Mouse (Mus musculus): ENCODE measurements around the gene Tubb2b. TPM values are rescaled to one million over a fixed set of nuclear protein-coding genes. Genes with fewer than 3 reads are reported as not detected.
A peak's percentile ranks its signal among the peaks of the same experiment; 100 is the strongest.
"Not testable (repeated sequence)": the region's sequence is repeated elsewhere in the genome, so short reads cannot be mapped to it uniquely, and the experiment has no call there.

The Tubb2b gene
- total RNA-seq, 4 experiments from 2014 or later, result 0.81 to 3.5 (median 1.5) TPM

GRCm38 (mm10) chr13:34106256-34106655 lies 24.0 kb downstream of the Tubb2b start:
- no peak for DNase-seq

GRCm38 (mm10) chr13:34105364-34105763 lies 24.9 kb downstream of the Tubb2b start:
- DNase-seq, result no peak

- no peak for DNase-seq
Observed at GRCm38 (mm10) chr13:34101908-34102307, 28.4 kb downstream of the Tubb2b start.

- DNase-seq, result no peak
Observed at GRCm38 (mm10) chr13:34101247-34101646, 29.0 kb downstream of the Tubb2b start.

- no peak for DNase-seq
Observed at GRCm38 (mm10) chr13:34100733-34101132, 29.5 kb downstream of the Tubb2b start.

GRCm38 (mm10) chr13:34097086-34097485 lies 33.2 kb downstream of the Tubb2b start:
- DNase-seq, result no peak

GRCm38 (mm10) chr13:34096455-34096854 lies 33.8 kb downstream of the Tubb2b start:
- DNase-seq, result no peak

- no peak for DNase-seq
Observed at GRCm38 (mm10) chr13:34095542-34096435, 34.5 kb downstream of the Tubb2b start.

DNA sequence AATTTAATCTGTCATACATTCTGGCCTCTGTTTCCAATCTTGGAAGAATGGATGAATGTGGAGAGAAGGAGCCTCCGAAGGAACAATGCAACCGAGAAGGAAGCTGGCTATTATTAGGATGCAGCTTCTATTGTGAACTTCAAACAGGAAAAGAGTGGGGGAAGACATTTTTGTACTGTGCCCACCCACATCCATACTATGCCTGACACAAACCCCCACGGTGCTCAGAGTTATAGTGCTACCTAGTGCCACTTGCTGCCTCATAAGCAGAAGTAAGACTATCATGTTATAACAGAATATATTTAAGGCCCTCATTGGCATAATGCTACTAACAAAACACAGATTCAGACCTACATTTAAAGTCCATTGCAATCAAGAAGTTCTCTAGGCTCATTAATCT lies 40.9 kb downstream of the Tubb2b start:
- DNase-seq, result no peak

DNA sequence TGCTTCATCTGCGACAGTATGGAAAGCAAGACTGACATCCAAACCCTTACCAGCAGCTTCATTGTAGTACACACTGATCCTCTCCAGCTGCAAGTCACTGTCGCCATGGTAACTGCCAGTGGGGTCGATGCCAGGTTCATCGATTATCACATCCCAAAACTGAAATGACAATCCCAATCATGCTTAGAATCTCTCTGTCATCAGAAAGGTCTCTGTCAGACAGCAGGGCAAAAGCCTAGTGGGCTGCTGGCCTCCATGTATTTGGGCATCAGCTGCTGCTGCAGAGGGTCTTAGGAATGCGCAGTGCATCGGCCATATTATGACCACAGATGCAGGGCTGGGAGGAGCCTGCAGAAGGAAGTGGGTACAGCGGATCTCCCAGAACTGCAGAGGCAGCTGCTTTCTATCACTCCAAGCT lies 41.4 kb downstream of the Tubb2b start:
- no peak for DNase-seq

GRCm38 (mm10) chr13:34088201-34088649 lies 42.0 kb downstream of the Tubb2b start:
- not testable (repeated sequence) for DNase-seq

GRCm38 (mm10) chr13:34087052-34087812 lies 43.0 kb downstream of the Tubb2b start:
- DNase-seq, result no peak

GRCm38 (mm10) chr13:34084026-34084750 lies 46.1 kb downstream of the Tubb2b start:
- no peak for DNase-seq

DNA sequence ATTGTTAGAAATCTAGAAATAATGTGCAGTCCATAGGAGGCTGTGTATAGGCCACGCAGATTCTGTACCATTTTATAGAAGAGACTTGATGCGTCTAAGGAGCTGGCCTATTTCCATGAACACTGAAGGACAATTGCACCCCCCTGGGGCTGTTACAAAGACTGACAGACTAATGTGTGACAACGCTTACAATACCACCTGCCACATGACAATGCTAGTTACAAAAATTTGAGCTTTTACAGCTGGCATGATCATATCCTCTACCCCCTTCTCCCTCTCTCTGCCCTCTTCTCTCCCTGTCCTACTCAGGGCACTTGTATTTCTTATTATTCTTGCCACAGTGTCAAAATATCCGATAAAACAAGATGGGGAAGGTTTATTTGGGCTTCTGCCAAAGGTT lies 48.3 kb downstream of the Tubb2b start:
- DNase-seq, result no peak

DNA sequence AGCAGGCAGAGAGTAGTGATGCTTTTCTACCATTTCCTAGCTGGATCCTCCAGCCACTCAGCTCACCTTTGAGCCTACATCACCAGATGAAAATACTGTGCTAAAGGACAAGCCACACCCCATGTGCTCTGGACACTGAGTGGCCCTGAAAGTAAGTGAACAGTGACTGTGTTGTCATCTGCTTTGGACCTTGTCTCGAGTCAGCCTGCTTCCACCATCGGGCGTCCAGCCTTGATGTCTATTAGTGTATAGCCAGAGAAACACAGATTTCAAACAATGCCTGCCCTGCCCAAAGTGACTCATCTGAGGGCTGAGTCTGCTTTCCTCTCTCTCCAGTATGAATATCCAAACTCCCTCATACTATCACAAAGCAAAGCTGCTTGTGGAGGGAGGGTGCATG lies 50.5 kb downstream of the Tubb2b start:
- no peak for DNase-seq

DNA sequence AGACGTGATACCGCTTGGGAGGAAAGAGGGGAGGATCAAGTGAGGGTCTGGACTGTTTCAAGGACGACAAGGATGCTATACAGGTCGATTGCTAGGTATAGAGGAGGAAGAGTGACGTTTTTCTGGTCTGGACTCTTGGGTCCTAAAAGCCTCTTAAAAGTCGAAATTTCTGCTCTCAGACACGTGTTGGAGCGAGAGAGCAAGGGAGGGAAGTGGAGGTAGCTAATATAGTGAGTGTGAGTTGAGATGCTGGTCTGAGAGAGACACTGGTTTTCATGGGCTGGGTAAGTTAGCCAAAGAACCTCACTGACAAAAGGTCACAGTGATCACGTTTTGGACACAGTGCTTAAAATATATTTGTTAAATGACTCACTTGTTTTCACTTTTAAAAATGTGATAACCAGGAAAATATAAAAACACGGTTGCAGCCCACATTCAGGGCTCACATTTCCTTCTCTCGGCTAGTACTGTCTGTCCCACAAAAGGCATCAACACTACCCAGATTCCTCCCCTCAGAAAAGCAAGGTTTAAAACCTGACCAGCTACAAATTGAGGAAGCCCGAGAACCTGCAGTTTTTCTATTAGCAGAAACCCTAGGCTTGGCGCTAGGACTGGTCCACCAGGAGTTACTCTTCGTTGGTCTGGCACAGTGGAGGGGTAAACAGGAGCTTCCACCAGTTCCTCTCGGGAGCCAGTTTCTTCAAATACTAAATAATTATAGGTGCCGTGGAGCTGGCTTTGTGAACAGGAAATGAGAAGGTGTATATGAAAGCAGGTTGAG lies 51.6 kb downstream of the Tubb2b start:
- no peak for DNase-seq

DNA sequence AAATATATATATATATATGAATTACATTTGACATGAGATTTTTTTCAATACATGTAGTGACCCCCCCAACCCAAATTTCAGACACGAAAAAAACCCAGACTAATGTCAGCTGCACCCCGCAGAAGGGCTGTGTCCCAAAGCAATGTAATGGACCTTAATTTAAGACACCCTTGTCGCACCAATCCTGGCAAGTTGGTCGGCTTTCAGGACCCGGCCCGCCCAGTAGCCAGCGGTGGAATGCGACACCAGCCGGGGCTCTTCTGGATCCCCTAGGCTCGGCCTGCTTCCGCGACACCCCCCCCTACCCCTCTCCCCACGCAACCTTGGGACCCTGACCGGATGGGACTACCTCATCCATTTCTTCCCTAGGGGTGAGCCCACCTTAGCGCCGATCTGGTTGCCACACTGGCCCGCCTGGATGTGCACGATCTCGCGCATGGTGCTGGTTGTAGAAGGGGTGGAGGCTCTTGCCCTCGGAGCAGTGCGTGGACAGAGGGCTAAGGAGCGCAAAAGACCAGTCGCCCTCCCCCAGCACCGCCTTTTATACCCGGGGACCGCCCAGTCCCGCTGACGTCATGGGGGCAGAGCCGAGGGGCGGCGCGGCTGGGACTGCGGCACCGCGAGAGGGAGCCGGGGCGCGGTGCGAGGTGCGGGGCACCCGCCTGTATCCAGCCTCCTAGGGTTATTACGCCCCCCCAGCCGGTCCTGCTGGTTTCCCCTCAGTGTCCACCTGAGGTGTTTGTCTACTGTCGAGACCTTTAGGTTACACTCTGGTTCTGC lies 52.6 kb downstream of the Tubb2b start, which contains the start of gene Tubb2a:
Gene Tubb2a, minus strand, starts transcription at position 516 of the 780 bp plus-strand sequence.
- DNase-seq, result peak; percentile 89

All from adrenal gland, adult 8-10 months (tissue).